ENCODE assay signal across 11 mouse cellular contexts in genomic region chr5:143669839-143670238, GRCm38 (mm10). TPM values are rescaled to one million over a fixed set of nuclear protein-coding genes. Genes with fewer than 3 reads are reported as not detected.
DNase-seq lines count a peak whose midpoint lies in the region; ATAC-seq and TF ChIP-seq lines count a peak whose summit lies in the region.
"Had no signal": no experiment of that assay in that cellular context is flagged by ENCODE, and none has a peak within 500 bp of the region (broad histone marks: within the 10 kb centered on the region; RNA-seq: fewer than 3 reads in every experiment).

No protein-coding gene starts in this region.

- no peaks in the 10 kb centered on the region for H3K36me3 ChIP-seq in kidney, postnatal 0 days (ENCODE audit: insufficient read depth, low read length)
- H3K36me3 ChIP-seq in forebrain, embryonic 12.5 days (replicated peaks) = no peaks in the 10 kb centered on the region
- H3K36me3 ChIP-seq: embryonic facial prominence, embryonic 12.5 days; midbrain, embryonic 12.5 days had no signal

- WGBS in kidney, postnatal 0 days = 49% methylated on average over 2 of the region's 2 CpGs
- 71% methylated on average over 2 of the region's 2 CpGs for WGBS in forebrain, embryonic 12.5 days

- no peak overlapping the region for H3K9ac ChIP-seq in kidney, postnatal 0 days (ENCODE audit: low read depth, low read length)
- no peak overlapping the region for H3K9ac ChIP-seq in forebrain, embryonic 12.5 days
- H3K9ac ChIP-seq: embryonic facial prominence, embryonic 12.5 days; midbrain, embryonic 12.5 days had no signal

- TF ChIP-seq CTCF in kidney, postnatal 0 days (IDR thresholded peaks at IDR 0.05; ENCODE audit: low read depth) = no peak
- no peak for TF ChIP-seq CTCF in embryonic fibroblast, embryonic 13.5 days (IDR thresholded peaks at IDR 0.05; ENCODE audit: borderline replicate concordance, insufficient read depth, low read length)

- H3K4me1 ChIP-seq in kidney, postnatal 0 days (replicated peaks; ENCODE audit: insufficient read depth, low read length) = peaks cover 18% of the 10 kb centered on the region
- peaks cover 31% of the 10 kb centered on the region for H3K4me1 ChIP-seq in embryonic fibroblast, embryonic 13.5 days (ENCODE audit: control insufficient read depth, insufficient read depth, low read length)
- 0 out of 2 replicates have a peak, but pooled peaks cover 3% of the 10 kb centered on the region for H3K4me1 ChIP-seq in forebrain, embryonic 12.5 days

- no peak for ATAC-seq in kidney, postnatal 0 days (replicated peaks; ENCODE audit: low FRiP score, low read depth)
- no peak for ATAC-seq in forebrain, embryonic 12.5 days (ENCODE audit: low FRiP score)

- peak overlapping the region; percentile 50; the same call in 1 of the 2 replicates for H3K27ac ChIP-seq in kidney, postnatal 0 days
- H3K27ac ChIP-seq in embryonic fibroblast, embryonic 13.5 days (ENCODE audit: insufficient read depth, low read length) = peak overlapping the region; percentile 83
- H3K27ac ChIP-seq in forebrain, embryonic 12.5 days = no peak overlapping the region
- H3K27ac ChIP-seq: midbrain, embryonic 12.5 days had no signal

- H3K9me3 ChIP-seq in kidney, postnatal 0 days (replicated peaks; ENCODE audit: low read length) = no peaks in the 10 kb centered on the region
- no peaks in the 10 kb centered on the region for H3K9me3 ChIP-seq in forebrain, embryonic 12.5 days
- H3K9me3 ChIP-seq: embryonic facial prominence, embryonic 12.5 days; midbrain, embryonic 12.5 days had no signal

- TF ChIP-seq POLR2A in embryonic fibroblast, embryonic 13.5 days (IDR thresholded peaks at IDR 0.05; ENCODE audit: low read depth, low read length) = no peak

- DNase-seq in kidney, postnatal 0 days (ENCODE audit: low spot score) = no peak
- no peak for DNase-seq in kidney, adult 8-10 months
- DNase-seq in Muller cell, postnatal 12 days (ENCODE audit: inconsistent ontology term) = peak; percentile 82
- DNase-seq in lung, postnatal 36 days = peak; percentile 77
- no peak for DNase-seq in right cerebral cortex, postnatal 14 days
- no peak for DNase-seq in kidney, postnatal 14 days
- DNase-seq: gastrocnemius, postnatal 10 days had no signal

- no peak overlapping the region for H3K4me3 ChIP-seq in kidney, postnatal 0 days (replicated peaks; ENCODE audit: low read depth, low read length)
- H3K4me3 ChIP-seq in embryonic fibroblast, embryonic 13.5 days (ENCODE audit: insufficient read depth, low read length) = no peak overlapping the region
- H3K4me3 ChIP-seq in forebrain, embryonic 12.5 days (replicated peaks) = no peak overlapping the region
- H3K4me3 ChIP-seq: embryonic facial prominence, embryonic 12.5 days; midbrain, embryonic 12.5 days had no signal

- H3K27me3 ChIP-seq in kidney, postnatal 0 days (ENCODE audit: insufficient read depth, low read length) = no peaks in the 10 kb centered on the region
- no peaks in the 10 kb centered on the region for H3K27me3 ChIP-seq in forebrain, embryonic 12.5 days
- H3K27me3 ChIP-seq: embryonic facial prominence, embryonic 12.5 days; midbrain, embryonic 12.5 days had no signal

- no peak overlapping the region for H3K4me2 ChIP-seq in kidney, postnatal 0 days (ENCODE audit: low read length)
- H3K4me2 ChIP-seq in forebrain, embryonic 12.5 days = no peak overlapping the region
- H3K4me2 ChIP-seq: embryonic facial prominence, embryonic 12.5 days; midbrain, embryonic 12.5 days had no signal

RNA-seq across cellular contexts. Expression of gene Cyth3, which starts 47.6 kb away (rescaled TPM):
- polyA plus RNA-seq in kidney, postnatal 0 days (2015; fragmentation: Nextera tagmentation; extraction: Ambion mirVana) = 74.3 and 76.7 TPM in 2 replicates
- 130 and 134 TPM in 2 replicates for polyA plus RNA-seq in embryonic fibroblast, embryonic 13.5 days (2011; ENCODE audit: insufficient read length, low read depth, missing spikeins)
- polyA plus RNA-seq in forebrain, embryonic 12.5 days (2016; fragmentation: Nextera tagmentation; extraction: Ambion mirVana) = 25.7 and 27.8 TPM in 2 replicates

Comparison
In these comparisons a context has a peak if more than half of its experiments do, and no peak if none do; other contexts are left out.
1. DNase-seq: peak in Muller cell, postnatal 12 days (single experiment) and lung, postnatal 36 days (single experiment); none in kidney, postnatal 0 days (single experiment), kidney, adult 8-10 months (0 of 2), right cerebral cortex, postnatal 14 days (single experiment) and kidney, postnatal 14 days (single experiment).